Mouse (Mus musculus) retina, postnatal 1 day (tissue): ENCODE measurements around the gene Ppy.
A peak's percentile ranks its signal among the peaks of the same experiment; 100 is the strongest.

Experiments
- DNase-seq: peaks from one replicate; pipeline ENCODE4 v3.0.0-alpha.2; 2012

Gene Ppy

DNA sequence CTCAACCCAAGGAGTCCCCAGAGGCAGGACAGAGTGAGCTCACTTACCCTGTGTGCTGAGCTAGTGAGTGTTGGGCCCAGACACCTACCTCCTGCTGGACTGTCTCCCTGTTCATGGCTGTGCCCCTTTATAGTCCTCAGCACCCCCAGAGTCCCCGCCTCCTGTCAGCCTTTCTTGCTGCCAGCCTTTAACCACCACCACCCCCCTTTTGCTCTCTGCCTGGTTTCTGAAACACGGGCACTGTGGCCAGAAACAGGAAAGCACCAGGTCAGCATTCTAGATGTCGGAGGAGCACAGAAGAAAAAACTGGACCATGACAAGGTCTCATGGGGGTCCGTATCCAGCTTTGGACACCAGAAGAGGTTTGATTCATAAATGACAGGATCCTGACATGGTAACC lies at the start of gene Ppy:
Gene Ppy (minus strand): TSS at position 101 of the 400 bp plus-strand sequence.
- no peak for DNase-seq

DNA sequence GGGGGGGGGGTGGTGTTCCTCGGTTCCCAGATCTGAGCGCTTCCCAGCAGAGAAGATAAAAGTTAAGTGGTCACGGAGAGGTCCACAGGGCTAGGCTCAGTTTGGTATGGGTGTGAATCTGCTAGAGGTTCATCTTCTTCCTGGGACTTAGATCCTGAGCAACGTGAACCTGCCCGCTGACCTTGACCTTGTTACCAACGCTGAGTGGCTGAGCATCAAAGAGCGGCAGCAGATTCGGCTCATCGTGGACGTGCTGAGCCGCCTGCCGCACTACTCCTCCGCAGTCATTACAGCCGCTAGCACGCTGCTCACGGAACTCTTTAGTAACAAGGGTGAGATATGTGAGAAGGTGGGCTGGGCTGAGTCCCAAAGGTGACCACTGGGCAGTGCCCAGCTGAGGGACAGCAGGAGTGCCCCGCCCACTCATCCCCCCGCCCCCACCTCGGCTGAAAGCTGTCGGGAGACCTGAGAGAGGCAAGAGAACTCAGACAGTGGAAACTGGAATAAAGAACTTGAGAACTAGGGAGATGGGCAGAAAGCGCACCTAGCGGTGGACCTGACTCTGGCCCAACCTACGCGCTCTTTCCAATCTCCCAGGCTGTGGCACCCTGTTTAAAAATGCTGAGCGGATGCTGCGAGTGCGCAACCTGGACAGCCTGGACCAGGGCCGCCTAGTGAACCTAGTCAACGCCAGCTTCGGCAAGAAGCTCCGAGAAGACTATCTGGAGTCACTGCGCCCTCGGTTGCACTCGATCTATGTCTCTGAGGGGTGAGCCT lies 46.3 kb upstream of the Ppy start:
- DNase-seq = no peak

DNA sequence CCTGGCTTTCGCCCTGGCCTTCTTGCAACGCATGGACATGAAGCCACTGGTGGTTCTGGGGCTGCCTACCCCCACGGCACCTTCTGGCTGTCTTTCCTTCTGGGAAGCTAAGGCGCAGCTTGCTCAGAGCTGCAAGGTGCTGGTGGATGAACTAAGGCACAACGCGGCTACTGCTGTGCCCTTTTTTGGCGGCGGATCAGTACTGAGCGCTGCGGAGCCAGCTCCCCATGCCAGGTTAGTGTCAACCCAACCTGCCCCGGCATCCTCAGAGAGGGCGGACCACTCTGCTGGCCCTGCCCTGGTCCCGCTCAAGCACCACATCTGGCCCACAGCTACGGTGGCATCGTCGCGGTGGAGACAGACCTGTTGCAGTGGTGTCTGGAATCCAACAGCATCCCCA lies 45.4 kb upstream of the Ppy start:
- DNase-seq = no peak

DNA sequence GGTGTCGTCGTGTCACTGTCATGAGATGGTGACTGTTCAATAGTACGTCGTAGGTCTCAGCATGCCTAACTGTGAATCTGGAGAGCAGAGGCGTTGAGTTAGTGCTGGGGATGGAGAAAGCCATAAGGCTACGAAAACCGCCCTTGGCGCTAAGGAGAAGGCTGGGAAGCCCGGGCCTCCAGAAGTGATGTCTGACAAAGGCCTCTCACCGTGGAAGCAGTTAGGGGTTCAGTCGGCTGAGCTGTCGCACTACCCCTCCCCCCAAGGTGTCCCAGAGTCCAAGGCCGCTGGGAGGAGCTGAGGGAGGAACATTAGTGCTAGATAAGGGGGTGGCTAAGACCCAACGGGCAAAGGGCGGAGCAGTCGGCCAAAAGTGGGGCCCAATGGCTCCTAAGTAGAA lies 44.9 kb upstream of the Ppy start:
- peak; percentile 38 for DNase-seq

DNA sequence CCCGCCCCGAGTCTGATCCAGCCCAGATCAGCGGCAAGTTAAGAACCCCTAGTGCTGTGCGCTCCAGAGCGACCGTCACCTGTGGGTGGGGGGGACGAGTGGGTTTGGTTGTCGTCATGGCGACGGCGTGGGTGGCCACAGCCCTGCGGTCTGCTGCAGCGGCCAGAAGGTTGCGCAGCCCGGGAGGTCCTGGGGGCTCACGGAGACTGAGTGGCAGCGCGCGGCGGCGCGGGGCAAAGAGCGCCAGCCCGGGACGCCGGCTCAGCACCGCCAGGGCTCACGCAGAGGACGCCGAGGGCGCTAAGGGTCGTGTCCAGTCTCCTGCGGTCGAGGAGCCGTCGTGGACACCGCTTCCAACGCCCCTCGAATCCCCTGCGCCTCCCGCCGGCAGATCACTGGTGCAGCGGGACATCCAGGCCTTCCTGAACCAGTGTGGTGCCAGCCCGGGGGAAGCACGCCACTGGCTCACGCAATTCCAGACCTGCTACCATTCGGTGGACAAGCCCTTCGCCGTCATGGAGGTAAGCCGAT lies 44.4 kb upstream of the Ppy start, which contains the start of gene Nags:
Gene Nags (plus strand): TSS at position 43 of the 531 bp plus-strand sequence.
- DNase-seq = peak; percentile 74

DNA sequence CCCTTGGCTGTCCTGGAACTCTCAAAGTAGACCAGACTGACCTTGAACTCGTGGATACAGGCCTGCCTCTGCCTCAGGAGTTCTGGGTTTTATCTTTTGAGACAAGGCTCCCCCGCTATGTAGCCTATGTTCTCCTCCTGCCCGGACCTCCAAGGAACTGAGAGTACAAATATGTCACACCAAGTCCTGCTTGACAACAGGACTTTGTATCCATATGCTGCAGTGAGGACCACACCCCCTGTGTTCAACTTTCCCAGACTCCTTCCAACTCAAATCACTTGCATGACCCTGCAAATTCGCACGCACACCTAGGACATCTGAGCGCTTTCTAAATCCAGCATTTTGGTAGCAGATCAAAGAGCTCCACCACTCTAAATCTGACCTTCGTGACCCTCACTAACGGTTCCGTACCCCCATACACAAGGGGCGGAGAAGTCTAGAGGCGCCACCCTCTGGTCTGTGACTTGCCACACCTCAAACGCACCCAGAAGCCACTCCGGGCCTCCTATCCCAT lies 43.9 kb upstream of the Ppy start:
- no peak for DNase-seq

DNA sequence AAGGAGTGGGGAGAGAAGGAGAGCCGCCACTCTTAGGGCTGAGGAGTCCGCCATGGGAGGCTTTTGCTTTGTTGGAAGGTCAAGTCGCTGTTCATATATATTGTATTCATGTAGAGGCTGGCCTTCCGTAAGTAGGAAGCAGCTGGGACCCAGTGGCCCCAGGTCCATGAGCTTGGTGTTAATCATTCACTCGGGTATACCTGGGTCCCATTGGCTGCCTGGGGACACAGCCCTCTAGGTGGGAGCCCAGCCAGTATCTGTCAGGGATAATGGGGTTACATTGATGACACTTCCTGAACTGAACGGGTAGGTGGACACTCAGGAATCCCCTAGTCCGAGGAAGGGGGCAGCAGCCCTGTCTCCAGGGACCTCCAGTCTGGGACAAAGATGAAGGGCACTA lies 41.2 kb upstream of the Ppy start:
- DNase-seq = no peak

DNA sequence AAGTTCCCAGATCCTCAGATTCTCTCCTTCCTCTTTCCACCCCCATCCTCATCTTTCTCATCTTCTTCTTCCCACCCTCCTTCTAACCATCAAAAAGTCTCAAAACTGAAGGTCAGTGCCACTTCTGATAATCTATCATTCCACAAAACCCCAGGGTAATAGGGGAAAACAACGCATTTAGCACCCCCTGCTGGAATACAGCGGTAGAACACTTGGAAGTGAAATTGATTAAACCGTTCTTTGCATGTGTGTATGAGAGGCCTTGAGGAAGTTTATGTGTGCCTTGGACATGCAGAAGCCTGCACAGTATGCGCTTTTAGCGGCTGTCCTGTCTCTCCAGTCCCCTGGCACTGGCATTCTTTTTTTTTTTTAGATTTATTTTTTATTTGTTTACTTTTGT lies 39.4 kb upstream of the Ppy start:
- DNase-seq = peak; percentile 84

DNA sequence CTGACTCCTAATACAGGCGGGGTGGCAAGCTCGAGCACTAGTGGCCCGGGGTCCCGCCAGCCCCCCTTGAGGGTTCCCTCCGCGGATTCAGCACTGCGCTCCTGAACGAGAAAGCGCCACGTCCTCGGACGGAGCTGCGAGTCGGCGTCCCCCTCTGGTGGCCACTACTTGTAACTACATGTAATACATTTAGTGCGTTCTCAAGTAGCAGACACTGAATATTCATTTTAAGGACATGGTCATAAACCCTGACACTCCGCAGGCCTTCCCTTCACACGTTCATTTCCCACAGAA lies 37.3 kb upstream of the Ppy start:
- DNase-seq = peak; percentile 86

DNA sequence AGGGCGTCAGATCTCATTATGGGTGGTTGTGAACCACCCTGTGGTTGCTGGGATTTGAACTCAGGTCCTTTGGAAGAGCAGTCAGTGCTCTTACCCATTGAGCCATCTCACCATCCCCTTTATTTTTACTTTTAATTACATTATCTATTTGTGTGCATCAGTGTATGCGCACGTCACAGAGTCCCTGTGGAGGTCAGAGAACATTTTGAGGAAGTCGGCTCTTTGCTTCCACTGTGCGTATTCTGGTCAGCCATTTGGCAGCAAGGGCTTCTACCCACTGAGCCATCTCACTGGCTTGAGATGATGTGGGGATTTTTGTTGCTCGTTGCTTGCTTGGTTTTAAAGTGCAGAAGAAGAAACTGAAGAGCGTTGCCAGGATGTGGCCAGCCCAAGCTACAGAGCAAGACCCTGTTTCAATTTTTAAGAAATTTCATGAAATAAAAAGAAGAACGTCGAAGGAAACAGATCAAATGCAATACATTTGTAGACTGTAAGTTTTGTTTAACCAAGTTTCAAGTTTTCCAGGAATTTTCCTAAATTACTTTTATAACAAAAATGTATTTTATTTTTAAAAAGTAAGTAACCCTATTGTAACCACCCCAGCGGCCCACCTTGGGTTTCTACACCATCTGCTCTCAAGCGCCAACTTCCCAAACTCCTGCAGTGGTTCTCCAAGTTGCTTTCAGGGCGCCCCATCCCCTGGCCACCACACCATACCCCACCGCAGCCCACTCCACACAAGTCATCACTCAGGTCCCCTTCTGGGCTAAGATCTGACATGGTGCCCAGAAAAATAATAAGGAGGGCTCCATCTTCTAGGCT lies 36.7 kb upstream of the Ppy start:
- no peak for DNase-seq

DNA sequence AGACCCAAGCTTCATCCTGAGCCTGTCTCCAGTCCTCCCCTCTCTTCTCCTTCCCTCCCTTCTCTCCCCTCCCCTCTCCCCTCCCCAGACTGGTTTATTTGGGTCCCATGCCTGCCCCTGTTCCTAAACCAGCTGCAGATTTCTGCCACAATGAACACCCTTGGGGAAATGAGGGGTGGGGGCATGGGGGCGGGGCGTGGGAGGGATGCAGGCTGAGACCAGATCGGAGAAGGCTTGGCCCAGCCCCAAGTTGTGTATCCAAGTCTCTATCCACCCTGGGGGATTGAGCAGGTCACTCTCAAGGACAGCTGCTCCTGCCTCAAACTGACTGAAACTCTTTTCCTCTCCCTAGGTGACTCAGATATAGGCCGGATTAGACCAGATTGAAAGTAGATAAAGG lies 33.4 kb upstream of the Ppy start:
- peak; percentile 70 for DNase-seq

DNA sequence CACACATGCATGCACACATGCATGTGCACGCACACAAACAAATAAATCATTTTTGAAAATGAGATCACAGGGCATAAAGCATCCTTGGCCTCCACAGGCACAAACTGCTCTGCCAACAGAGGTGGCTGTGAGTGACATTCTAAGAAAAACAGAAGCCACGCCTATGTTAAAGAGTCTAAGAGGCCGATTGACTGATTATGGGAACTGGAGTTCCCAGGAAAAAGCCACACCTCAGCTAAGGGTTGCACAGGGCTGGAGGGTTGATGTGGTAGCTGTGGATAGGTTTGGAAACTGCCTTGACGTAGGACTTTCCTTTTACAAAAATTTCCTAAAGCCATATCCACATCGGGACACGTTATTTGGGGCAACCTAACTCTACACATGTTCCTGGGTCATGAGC lies 16.3 kb upstream of the Ppy start:
- no peak for DNase-seq

DNA sequence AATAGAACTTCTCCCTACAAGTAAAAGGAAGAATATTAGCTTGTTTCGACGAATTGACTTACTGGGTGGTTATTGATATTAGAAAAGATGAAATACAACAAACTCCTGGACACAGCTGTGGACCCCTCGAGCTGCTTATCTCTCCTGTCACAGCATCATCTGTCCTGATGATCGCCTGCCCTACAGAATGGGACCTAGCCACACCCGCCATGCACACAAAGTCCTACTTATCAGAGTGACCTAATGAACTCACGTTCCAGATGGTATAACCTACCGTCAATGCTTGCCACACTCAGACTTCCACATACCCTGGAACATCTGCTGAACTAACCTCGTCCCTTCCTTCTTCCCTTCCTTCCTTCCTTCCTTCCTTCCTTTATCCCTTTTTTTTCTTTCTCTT lies 15.1 kb upstream of the Ppy start:
- DNase-seq = no peak

DNA sequence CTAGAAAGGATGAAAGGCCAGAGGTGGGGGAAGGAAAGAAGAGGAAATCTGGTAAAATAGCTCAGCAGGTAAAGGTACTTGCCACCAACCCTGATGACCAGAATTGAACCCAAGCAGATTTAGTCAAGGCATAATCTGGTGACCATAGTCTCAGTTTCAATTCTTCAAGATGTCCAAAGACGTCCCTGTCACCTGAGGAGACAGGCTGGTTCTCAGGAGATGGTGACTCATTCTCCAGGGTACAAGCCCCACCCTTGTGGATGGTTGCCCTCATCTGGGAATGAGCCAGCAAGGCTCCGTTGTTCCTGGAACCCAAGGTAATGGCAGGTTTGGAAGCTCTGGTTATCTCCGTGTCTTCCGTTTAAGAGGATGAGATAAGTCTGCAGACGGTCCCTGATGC lies 10.5 kb upstream of the Ppy start:
- DNase-seq = no peak

DNA sequence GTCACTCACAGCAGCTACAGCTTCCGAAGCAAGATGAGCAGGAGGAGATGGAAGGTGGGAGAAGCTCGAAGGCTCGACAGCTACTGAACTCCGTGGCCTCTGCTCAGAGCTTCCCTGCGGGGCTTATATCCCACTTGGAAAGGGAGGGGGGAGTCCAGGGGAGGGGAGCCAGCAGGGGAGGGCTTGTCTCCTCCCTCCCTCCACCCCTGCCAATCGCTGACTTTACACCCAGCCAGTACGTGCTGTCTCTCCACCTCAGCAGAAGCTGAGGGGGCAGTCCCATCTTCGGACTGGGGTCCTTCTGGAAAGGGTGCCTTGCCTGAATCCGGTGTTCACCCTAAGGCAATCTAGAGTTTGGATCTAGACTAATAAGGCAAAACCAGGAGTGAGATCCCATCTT lies 6.6 kb upstream of the Ppy start, which contains the start of gene Pyy:
Gene Pyy (minus strand): TSS at position 101 of the 400 bp plus-strand sequence.
- no peak for DNase-seq

DNA sequence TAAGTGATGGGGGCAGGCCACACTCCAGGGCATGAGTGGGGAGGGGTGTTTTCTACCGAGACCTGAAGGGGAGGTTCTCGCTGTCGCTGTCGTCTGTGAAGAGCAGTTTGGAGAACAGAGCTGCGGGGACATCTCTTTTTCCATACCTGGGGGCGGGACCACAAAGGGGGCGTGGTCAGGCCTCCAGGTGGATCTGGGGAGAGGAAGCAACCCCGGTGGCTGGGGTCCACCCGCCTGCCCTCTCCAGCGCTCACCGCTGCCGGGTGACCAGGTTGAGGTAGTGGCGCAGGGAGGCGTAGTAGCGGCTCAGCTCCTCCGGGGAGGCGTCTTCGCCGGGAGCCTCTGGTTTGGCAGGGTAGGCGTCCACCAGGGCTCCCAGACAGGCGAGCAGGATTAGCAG lies 5.8 kb upstream of the Ppy start:
- DNase-seq = no peak

DNA sequence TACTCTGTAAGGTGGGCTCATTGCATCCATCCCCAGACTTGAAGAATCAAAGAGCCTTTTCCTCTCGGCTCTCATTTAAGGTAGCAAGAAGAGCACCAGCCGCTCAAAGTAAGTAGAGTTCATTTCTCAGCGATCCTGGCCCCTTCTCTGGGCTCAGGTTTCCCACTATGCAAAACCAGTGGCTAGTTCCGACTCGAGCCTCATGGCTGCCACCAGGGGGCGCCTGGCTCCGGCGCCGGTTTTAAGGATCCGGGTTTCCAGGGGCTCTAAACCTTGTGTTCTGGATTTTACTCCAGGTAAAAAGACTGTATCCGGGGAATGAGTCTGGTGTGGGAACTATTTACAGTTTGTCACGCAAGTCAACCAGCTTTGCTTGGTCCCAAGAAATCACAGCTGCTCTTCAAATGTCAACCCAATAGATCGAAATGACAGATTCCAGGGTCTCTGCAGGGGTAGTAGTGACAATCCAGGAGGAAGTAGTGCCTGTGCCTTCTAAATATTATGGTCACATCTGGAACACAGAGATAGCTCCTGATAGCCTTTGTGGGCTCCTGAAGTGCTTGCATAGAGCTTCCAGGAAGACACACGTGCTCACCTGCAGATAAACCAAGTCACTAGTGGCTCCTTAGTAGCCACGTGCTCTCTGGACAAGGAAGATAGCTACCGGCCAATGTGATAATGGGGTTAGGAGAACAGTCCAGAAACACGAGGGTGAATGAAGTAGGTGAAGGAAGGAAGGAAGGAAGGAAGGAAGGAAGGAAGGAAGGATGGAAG lies 1.6 kb upstream of the Ppy start:
- peak; percentile 75 for DNase-seq

DNA sequence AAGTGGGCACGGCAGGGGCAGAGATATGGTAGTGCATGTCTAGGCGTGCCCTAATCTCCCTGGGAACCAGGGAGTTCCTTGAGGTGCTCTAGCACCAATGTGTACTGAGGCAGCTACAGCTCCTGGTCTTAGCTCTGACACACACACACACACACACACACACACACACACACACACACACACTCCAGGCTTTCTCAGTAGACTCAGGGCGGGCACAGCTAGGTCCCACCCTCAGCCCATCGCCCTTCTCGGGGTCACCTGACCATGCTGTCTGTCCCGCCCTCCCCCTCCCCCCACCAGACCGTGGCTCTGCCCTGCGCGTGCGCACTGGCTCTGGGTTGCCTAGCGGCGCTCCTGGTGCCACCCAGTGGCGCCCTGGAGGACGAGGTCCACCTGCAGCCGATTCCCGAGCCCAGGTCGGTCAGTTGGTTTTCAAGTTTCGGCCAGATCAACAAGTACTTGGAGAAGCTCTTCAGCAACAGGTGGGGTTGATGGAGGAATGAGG lies 4.2 kb downstream of the Ppy start:
- DNase-seq = peak; percentile 94

DNA sequence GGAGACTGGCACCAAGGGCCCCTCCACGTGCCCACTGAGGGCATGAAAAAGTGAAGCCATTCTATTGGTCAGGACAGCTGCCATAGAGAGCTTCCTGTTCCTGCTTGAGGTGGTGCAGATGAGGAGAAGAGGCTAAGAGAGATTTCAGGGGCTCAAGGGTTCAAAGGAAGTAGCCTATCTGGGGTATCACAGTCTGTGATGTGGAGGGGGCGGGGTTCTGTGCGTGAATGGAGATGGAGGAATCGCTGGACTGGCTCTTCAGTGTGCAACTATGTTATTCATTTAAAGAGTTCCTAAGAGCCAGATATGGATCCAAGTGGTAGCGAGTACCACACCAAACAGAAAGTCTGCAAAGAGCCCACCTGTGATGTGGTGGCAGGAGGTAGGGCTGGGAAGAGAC lies 4.7 kb downstream of the Ppy start:
- DNase-seq = no peak

DNA sequence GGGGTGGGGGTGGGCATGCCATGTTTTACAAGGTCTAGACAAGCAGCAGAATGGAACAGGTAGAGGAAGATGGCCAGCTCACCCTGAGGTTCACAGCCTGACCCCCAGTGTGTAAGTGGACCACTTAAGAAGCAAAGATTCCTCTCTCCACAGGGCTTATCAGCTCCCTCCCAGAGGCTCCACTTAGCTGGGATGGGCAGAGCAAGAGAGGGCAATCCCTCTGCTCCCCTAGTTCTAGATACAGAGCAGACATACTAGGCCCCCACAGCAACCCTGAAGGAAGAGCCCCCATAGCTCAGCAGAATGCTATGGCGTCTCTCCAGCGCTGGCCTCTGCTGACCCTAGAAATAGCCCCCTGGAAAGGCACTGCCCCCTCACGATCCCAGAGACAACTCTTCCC lies 5.4 kb downstream of the Ppy start:
- DNase-seq = no peak

DNA sequence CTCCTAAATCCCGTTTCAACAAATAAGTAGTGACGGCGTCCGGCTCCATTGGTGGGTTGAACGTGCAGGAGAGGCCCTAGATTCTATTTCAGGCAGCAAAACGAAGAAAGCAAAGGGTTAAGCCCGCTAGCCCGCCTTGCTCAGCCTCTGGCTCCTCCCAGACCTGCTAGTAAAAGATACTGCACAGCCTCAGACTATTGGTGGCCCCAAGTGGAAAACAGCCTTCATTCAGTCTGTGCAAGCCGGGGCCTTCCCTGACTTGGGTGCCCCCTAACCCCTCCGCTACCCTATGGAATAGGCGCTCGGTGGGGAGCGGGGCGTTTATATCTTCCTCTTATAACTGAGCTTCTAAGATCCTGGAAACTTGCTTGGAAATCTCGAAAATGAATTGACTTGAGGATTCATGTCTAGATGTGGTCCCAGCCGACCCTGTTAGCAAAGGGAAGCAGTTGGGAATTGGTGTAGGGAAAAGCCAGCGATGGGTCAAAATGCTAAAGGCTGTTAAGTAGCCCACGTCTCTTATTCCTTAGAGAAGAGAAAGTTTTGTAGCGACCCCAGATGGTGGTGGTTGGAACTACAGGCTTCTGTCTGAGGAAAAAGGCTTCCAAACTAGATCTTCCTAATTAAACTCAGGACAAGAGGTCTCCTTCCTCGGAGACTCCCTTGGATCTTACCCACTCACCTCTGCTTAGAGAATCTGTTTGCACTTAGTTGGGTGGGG lies 11.9 kb downstream of the Ppy start:
- peak; percentile 87 for DNase-seq
